Mouse (Mus musculus) neural tube, embryonic 15.5 days (tissue): ENCODE results near the gene Syce2. TPM values are rescaled to one million over a fixed set of nuclear protein-coding genes. Genes with fewer than 3 reads are reported as not detected.
"Not testable (repeated sequence)": the region's sequence is repeated elsewhere in the genome, so short reads cannot be mapped to it uniquely, and the experiment has no call there.

Experiments used
- ATAC-seq: fragments of 200-750 bp; cut with Nextera tagmentation; 2 replicates; pipeline ENCODE4 v1.8.0; 2017; ENCODE audit warnings: mild to moderate bottlenecking, moderate TSS enrichment, moderate library complexity; ENCODE audit not compliant: low FRiP score
- H3K27ac ChIP-seq: fragments of 300-500 bp; sonication (generic); replicated peaks from 2 replicates; pipeline ENCODE4 v1.5.1; 2015; ENCODE audit warnings: mild to moderate bottlenecking, inconsistent platforms
- H3K27me3 ChIP-seq: fragments of 300-500 bp; sonication (generic); replicated peaks from 2 replicates; pipeline ENCODE4 v1.6.1; 2015; ENCODE audit warnings: inconsistent platforms
- H3K36me3 ChIP-seq: fragments of 300-500 bp; sonication (generic); 2 replicates; pipeline ENCODE4 v1.6.1; 2015; ENCODE audit warnings: inconsistent platforms
- H3K4me1 ChIP-seq: fragments of 300-500 bp; sonication (generic); 2 replicates; pipeline ENCODE4 v1.6.1; 2015; ENCODE audit warnings: inconsistent platforms
- H3K4me2 ChIP-seq: fragments of 300-500 bp; sonication (generic); 2 replicates; pipeline ENCODE4 v1.6.1; 2015; ENCODE audit warnings: inconsistent platforms, mild to moderate bottlenecking, moderate library complexity
- H3K4me3 ChIP-seq: fragments of 300-500 bp; sonication (generic); replicated peaks from 2 replicates; pipeline ENCODE4 v1.5.1; 2015; ENCODE audit warnings: mild to moderate bottlenecking, inconsistent platforms
- H3K9ac ChIP-seq: fragments of 300-500 bp; sonication (generic); replicated peaks from 2 replicates; pipeline ENCODE4 v1.6.1; 2015; ENCODE audit warnings: mild to moderate bottlenecking, inconsistent platforms
- H3K9me3 ChIP-seq: fragments of 300-500 bp; sonication (generic); replicated peaks from 2 replicates; pipeline ENCODE4 v1.6.1; 2016; ENCODE audit warnings: inconsistent platforms
- WGBS: fragments of 180-500 bp; shearing (Covaris S2); methylation state at CpG from one replicate; pipeline ENCODE4 v1.1.7; 2015; ENCODE audit warnings: mixed read lengths; 5-methylcytosine and 5-hydroxymethylcytosine counted together
- polyA plus RNA-seq: library from polyadenylated mRNA; unstranded; fragments of >200 nt; fragmentation: Nextera tagmentation; extraction: Ambion mirVana; gene quantifications from 2 replicates; pipeline ENCODE4 v1.2.1, GENCODE M21; 2015

Syce2 gene
- polyA plus RNA-seq, result 26.4 and 49.7 TPM in 2 replicates

DNA sequence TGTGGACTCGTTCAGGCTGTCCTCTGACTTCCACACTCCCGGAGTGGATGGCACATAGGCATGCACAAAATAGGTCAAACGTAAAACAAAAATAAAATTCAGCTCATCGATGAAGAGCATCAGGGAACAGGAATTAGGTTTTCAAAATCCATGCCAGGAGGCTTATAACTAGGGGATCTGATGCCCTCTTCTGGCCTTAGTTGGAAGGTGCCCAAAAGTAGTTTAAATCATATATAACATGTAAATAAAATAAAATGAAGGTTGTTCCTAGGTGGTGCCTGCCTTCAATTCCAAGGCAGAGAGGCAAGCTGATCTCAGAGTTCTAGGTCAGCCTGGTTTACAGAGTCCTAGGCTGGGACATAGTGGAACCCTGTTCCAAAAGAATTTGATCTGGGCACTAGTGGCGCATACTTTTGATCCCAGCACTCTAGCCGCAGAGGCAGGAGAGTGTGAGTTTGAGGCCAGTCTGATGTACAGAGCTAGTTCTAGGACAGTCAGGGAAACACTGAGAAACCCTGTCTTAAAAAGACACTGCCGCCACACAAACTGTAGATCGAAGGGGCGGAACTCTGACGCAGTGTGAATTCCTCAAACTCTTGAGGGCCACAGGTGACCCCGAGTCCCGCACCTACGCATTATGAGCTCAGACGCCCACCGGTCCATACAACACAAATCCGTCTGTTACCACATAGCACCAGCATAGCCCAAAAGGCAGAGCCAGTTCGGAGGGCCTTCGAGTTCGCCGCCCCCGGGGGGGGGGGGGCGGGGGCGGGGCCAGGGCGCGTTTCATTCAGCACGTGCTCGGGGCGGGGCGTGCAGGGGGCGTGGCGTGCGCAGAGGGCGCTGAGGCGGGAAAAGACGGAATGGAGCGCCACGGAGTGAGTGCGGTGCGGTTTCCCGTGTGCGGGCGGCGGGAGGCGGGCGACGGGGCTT is at the start of gene Syce2:
TSS of gene Syce2 (plus strand) at position 736 of the 933 bp plus-strand sequence.
- Histone ChIP-seq H3K4me2 (peak within 1 kb of the TSS; percentile 97), H3K4me3 (peak within 1 kb of the TSS; percentile 49), H3K27ac (no peak within 1 kb of the TSS), H3K9ac (peak within 1 kb of the TSS; percentile 47), H3K36me3 (peaks cover 32% of the 10 kb centered on the region), H3K9me3 (no peaks in the 10 kb centered on the region), H3K4me1 (peaks cover 16% of the 10 kb centered on the region), H3K27me3 (peaks cover 7% of the 10 kb centered on the region; the same call in 1 of the 2 replicates)
- peak; percentile 84 for ATAC-seq
- WGBS, result 16% methylated on average over 41 of the region's 46 CpGs

GRCm38 (mm10) chr8:84822723-84823122 is 49.2 kb upstream of the Syce2 start, which contains the start of gene Dand5:
Gene Dand5, minus strand, starts transcription at chr8:84822823.
- 0 out of 2 replicates have a peak, but pooled peaks have one; percentile 11 for ATAC-seq

GRCm38 (mm10) chr8:84823653-84824052 is 48.3 kb upstream of the Syce2 start:
- Histone ChIP-seq H3K36me3 (no peaks in the 10 kb centered on the region), H3K9me3 (no peaks in the 10 kb centered on the region), H3K4me2 (peak overlapping the region; percentile 62), H3K27ac (no peak overlapping the region), H3K9ac (peak overlapping the region; percentile 40; the same call in 1 of the 2 replicates), H3K27me3 (no peaks in the 10 kb centered on the region; the same call in 1 of the 2 replicates), H3K4me3 (peak overlapping the region; percentile 33), H3K4me1 (peaks cover 8% of the 10 kb centered on the region)
- whole genome bisulfite sequencing, result under 1% methylated on average over 18 of the region's 18 CpGs
- peak; percentile 91 for ATAC-seq

More at GRCm38 (mm10) chr8:84822723-84823122, 49.2 kb upstream of the Syce2 start, which contains the start of gene Dand5:
- peak within 1 kb of the TSS; percentile 33 for H3K4me3 ChIP-seq
- no peaks in the 10 kb centered on the region; the same call in 1 of the 2 replicates for H3K27me3 ChIP-seq
- peaks cover 8% of the 10 kb centered on the region for H3K4me1 ChIP-seq
- no peak within 1 kb of the TSS for H3K27ac ChIP-seq
- H3K36me3 ChIP-seq, result no peaks in the 10 kb centered on the region
- no peaks in the 10 kb centered on the region for H3K9me3 ChIP-seq
- 30% methylated on average over 3 of the region's 3 CpGs for WGBS
- H3K4me2 ChIP-seq, result peak within 1 kb of the TSS; percentile 62
- peak within 1 kb of the TSS; percentile 40; the same call in 1 of the 2 replicates for H3K9ac ChIP-seq

DNA sequence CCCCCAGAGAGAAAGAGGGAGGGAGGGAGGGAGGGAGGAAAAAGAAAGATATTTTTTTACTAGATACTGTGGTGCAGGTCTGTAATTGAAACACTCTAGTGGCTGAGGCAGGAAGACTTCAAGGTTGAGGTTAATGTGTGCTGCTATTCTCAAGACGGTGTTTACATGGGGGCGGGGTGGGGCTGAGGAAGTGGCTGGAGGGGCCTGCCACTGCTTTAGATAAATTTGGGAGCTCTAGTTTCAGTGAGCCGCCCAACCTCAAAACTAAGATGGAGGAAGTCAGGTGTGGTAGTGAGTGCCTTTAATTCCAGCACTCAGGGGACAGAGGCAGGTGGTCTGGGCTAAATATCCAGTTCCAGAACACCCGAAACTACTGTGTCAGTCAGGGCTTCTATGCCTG is 46.3 kb upstream of the Syce2 start:
- Histone ChIP-seq H3K9me3 (no peaks in the 10 kb centered on the region), H3K36me3 (no peaks in the 10 kb centered on the region), H3K4me3 (no peak overlapping the region), H3K9ac (no peak overlapping the region), H3K4me1 (peaks cover 8% of the 10 kb centered on the region), H3K27ac (no peak overlapping the region), H3K27me3 (no peaks in the 10 kb centered on the region), H3K4me2 (no peak overlapping the region)
- 69% methylated on average over 4 of the region's 4 CpGs for WGBS
- ATAC-seq, result no peak

DNA sequence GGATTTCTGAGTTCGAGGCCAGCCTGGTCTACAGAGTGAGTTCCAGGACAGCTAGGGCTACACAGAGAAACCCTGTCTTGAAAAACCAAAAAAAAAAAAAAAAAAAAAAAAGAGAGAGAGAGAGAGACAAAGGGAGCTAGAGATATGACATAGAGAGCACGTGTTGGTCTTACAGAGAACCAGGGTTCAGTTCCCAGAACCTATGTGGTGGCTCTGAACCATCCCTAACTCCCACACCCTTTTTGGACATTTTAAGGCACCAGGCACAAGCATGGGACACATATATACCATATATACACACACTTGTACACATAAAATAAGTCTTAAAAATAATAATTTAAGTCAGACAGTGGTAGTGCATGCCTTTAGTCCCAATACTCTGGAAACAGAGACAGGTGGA is 45.4 kb upstream of the Syce2 start:
- not testable (repeated sequence) for H3K4me3 ChIP-seq, H3K27ac ChIP-seq, H3K9ac ChIP-seq, H3K36me3 ChIP-seq, ATAC-seq, H3K9me3 ChIP-seq, H3K4me2 ChIP-seq, H3K27me3 ChIP-seq
- peaks cover 10% of the 10 kb centered on the region for H3K4me1 ChIP-seq
- 91% methylated on average over 2 of the region's 2 CpGs for WGBS

GRCm38 (mm10) chr8:84831490-84831889 is 40.4 kb upstream of the Syce2 start, which contains the start of gene Gadd45gip1:
Gene Gadd45gip1, plus strand, starts transcription at chr8:84831522.
- Histone ChIP-seq H3K36me3 (peaks cover 26% of the 10 kb centered on the region), H3K4me1 (peaks cover 34% of the 10 kb centered on the region), H3K9me3 (no peaks in the 10 kb centered on the region), H3K4me3 (peak within 1 kb of the TSS; percentile 90), H3K27ac (peak within 1 kb of the TSS; percentile 96), H3K9ac (peak within 1 kb of the TSS; percentile 94), H3K27me3 (no peaks in the 10 kb centered on the region), H3K4me2 (peak within 1 kb of the TSS; percentile 71)
- 80% methylated on average over 11 of the region's 11 CpGs for WGBS
- no peak for ATAC-seq

- Histone ChIP-seq H3K36me3 (peaks cover 33% of the 10 kb centered on the region), H3K27me3 (no peaks in the 10 kb centered on the region), H3K4me1 (peaks cover 39% of the 10 kb centered on the region), H3K9me3 (no peaks in the 10 kb centered on the region), H3K27ac (peak overlapping the region; percentile 96), H3K4me2 (peak overlapping the region; percentile 71), H3K9ac (peak overlapping the region; percentile 94), H3K4me3 (peak overlapping the region; percentile 90)
- ATAC-seq, result peak; percentile 83
- WGBS, result under 1% methylated on average over 59 of the region's 59 CpGs
These were observed 39.7 kb upstream of the Syce2 start for GRCm38 (mm10) chr8:84832034-84832717.

DNA sequence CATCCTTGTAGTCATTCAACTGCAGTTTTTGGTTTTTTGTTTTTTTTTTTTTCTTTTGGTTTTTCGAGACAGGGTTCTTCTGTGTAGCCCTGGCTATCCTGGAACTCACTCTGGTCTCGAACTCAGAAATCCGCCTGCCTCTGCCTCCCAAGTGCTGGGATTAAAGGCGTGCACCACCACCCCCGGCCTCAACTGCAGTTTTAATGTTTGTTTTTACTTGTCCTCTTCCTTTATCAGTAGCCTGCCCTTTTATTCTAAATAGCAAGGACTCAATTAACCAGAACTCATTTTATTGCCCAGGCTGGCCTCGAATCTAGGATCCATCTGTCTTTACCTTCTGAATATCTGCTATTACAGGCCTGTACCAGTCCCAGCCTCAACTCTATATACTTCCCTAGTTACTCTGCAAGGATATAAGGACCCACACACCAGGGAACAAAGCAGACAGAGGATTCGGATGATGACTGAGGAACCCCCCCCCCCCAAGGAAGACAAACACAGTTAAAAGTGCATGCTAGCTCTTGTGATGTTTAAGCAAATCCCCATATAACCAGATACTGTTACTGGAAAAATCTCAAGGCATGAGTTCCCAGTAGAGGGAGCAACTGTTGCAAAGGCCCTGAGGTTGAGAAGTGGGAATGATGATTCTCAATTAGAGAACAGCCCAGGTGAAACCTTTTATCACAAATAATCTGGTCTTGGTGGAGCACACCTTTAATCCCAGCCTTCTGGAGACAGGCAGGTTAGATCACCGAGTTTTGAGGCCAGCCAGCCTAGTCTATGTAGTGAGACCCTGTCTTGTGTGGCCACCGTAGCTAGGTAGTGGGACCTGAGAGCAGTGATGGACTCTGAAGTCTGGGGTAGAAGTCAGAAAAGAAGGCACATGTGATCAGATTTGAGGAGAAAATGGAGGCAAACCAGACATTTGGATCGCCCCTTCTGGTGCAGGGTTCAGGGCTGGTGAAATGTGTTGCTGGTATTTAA is 38.9 kb upstream of the Syce2 start:
- ATAC-seq, result no peak
- Histone ChIP-seq H3K4me3 (peak overlapping the region; percentile 90), H3K36me3 (peaks cover 41% of the 10 kb centered on the region), H3K27ac (peak overlapping the region; percentile 96), H3K9me3 (no peaks in the 10 kb centered on the region), H3K4me2 (peak overlapping the region; percentile 71), H3K9ac (peak overlapping the region; percentile 94), H3K27me3 (no peaks in the 10 kb centered on the region), H3K4me1 (peaks cover 42% of the 10 kb centered on the region)
- WGBS, result 62% methylated on average over 10 of the region's 10 CpGs

GRCm38 (mm10) chr8:84834002-84834865 is 37.7 kb upstream of the Syce2 start:
- WGBS, result 82% methylated on average over 19 of the region's 19 CpGs
- H3K4me2 ChIP-seq, result no peak overlapping the region
- peaks cover 46% of the 10 kb centered on the region for H3K4me1 ChIP-seq
- no peak overlapping the region for H3K9ac ChIP-seq
- peaks cover 51% of the 10 kb centered on the region for H3K36me3 ChIP-seq
- no peaks in the 10 kb centered on the region for H3K27me3 ChIP-seq
- H3K4me3 ChIP-seq, result no peak overlapping the region
- H3K9me3 ChIP-seq, result no peaks in the 10 kb centered on the region
- no peak for ATAC-seq
- H3K27ac ChIP-seq, result peak overlapping the region; percentile 96; the same call in 1 of the 2 replicates
